Mouse (Mus musculus) left cerebral cortex, adult 2 months (tissue): ENCODE data around the gene Gm13278. TPM values are rescaled to one million over a fixed set of nuclear protein-coding genes. Genes with fewer than 3 reads are reported as not detected.
A peak's percentile ranks its signal among the peaks of the same experiment; 100 is the strongest.
"Not testable (repeated sequence)": the region's sequence is repeated elsewhere in the genome, so short reads cannot be mapped to it uniquely, and the experiment has no call there.

Experiments
- DNase-seq, 2 experiments: peaks; one replicate each; pipeline ENCODE4 v3.0.0; 2021 to 2022; ENCODE audit warnings: low spot score in 2 of 2, mixed read lengths in 1 of 2; ENCODE audit errors: extremely low spot score in 1 of 2
- H3K27ac ChIP-seq: fragments of 200-600 bp; 2 replicates; pipeline ENCODE4 v1.8.1; 2022
- H3K4me3 ChIP-seq: fragments of 200-600 bp; 2 replicates; pipeline ENCODE4 v1.8.1; 2022
- CTCF ChIP-seq: fragments of 200-600 bp; IDR thresholded peaks from 2 replicates; pipeline ENCODE4 v1.8.1; 2022; ENCODE audit warnings: antibody characterized with exemption, mild to moderate bottlenecking, moderate library complexity
- intact Hi-C: fragments of 180-260 bp; cut with DNase I; formaldehyde crosslinking; loops from one replicate; pipeline ENCODE4 v1.15.1; 2025
- long read RNA-seq, 2 experiments: library from polyadenylated mRNA; stranded (forward); transcript quantifications; one replicate each; pipeline ENCODE4 v2.0.0; 2021; ENCODE audit warnings: borderline mapping rate in 2 of 2
- total RNA-seq, 2 experiments: library from RNA; stranded (reverse); gene quantifications; 2 replicates each; pipeline ENCODE4 v1.2.3; 2021

Gene Gm13278
- not detected for total RNA-seq
- long read RNA-seq, experiment 1: 0 reads
- long read RNA-seq, experiment 2: 0 reads

DNA sequence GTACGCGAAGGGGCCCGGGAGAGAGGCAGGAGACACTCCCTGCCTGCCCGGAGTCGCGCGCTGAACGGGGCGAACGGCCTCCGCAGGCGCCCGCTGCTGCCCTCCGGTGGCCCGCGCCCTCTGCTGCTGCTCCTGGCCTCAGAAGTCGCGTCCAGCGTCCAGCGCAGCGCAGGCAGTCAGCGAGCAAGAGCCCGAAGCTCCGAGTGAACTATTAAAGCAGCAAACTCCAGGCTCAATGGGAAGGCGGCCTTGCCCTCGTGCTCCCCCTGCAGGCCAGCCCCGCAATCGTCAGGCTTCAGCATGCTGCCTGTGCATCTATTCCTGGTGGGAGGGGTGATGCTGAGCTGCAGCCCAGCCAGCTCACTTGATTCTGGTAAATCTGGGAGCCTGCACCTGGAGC is at the start of gene Gm13278:
Gm13278 (plus strand) TSS at position 301 of the 400 bp plus-strand sequence.
- H3K27ac ChIP-seq, intact Hi-C loops, DNase-seq, H3K4me3 ChIP-seq: not testable (repeated sequence)

DNA sequence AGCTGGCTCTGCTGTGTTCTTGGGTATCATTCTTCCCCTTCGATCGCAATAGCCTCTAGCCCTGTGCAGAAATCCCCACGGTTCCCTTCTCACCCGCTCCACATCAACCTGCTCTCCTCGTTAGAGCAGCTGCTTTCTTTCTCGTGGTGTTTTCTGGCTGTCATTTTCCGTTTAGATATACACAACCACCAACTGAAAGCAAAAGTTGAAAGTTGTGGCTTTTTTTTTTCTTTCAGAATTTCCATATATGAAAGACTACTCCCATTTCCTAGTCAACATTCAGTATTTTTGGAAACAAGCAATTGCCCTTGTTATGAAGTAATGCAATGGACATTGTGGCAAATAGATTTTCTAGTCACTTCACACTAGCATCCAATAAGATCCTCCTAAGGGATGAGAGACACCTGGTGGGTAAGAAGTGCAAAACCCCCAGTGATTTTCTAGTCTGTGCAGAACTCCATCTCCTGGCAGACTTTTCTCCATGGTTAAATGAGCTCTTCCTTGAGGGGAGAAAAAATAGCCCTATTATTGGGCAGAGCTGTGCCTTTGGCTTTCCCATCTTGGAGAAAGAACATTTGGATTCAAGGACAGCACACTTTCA is 48.5 kb upstream of the Gm13278 start:
- intact Hi-C loops: no loop called here
- no peak for DNase-seq

DNA sequence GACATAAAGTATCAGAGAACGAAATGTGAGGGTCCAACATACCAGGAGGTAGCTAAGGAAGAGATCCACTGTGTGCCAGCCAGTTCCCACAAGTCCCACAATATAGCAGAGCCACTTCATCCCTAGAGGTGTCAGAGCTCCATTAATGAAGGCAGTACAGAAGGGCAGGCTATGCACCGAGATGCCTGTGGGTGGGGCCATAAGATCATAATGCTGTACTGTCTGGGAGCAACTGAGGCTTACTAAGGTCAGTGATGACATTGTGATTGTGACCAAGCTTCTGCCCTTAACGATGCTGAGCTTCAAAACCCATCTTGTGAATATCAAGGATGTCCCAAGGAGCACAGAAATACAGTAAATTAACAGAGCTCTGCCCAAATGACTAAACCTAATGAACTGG is 47.1 kb upstream of the Gm13278 start:
- intact Hi-C loops: no loop called here
- TF ChIP-seq CTCF: no peak
- Histone ChIP-seq H3K4me3 (no peak overlapping the region), H3K27ac (no peak overlapping the region)
- no peak for DNase-seq

More for the DNA sequence above, 48.5 kb upstream of the Gm13278 start:
- Histone ChIP-seq H3K4me3 (no peak overlapping the region), H3K27ac (no peak overlapping the region)
- TF ChIP-seq CTCF: peak; percentile 23

DNA sequence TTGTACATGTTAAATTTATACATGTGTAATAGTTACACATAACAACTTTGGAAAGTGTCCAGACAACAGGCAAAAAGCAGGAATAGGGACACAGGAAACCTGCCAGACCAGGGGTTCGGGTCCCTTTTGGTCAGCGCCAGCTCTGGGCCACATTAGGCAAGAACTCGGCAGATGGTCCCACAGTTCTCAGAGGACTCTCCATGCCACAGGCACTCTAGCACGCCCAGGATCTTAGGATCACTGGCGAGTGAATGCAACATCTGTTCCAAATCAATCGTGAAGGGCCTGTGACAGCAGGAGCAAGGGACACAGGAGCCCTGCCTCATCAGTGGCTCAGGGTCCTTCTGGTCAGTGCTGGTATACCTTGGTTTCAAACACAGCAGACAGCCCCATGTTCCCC is 41.4 kb upstream of the Gm13278 start:
- H3K27ac ChIP-seq: no peak overlapping the region
- intact Hi-C loops: no loop called here
- DNase-seq: no peak
- no peak for TF ChIP-seq CTCF
- no peak overlapping the region for H3K4me3 ChIP-seq

DNA sequence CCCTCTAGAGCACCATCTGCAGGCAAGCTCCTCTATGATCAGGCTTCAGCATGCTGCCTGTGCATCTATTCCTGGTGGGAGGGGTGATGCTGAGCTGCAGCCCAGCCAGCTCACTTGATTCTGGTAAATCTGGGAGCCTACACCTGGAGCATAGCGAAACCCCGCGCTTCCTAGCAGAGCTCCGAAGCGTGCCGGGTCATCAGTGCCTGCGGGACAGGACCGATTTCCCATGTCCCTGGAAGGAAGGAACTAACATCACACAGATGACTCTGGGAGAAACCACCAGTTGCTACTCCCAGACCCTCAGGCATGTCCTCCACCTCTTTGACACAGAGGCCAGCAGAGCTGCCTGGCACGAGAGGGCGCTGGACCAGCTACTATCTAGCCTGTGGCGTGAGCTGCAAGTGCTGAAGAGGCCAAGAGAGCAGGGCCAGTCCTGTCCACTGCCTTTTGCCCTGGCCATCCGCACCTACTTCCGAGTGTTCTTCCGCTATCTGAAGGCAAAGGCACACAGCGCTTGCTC is 36.5 kb upstream of the Gm13278 start, which contains the start of gene Gm13271:
Gm13271 (plus strand) TSS at position 51 of the 523 bp plus-strand sequence.
- DNase-seq: peak; percentile 72 to 76
- intact Hi-C loops, H3K4me3 ChIP-seq, H3K27ac ChIP-seq: not testable (repeated sequence)
- peak; percentile 24 for TF ChIP-seq CTCF

DNA sequence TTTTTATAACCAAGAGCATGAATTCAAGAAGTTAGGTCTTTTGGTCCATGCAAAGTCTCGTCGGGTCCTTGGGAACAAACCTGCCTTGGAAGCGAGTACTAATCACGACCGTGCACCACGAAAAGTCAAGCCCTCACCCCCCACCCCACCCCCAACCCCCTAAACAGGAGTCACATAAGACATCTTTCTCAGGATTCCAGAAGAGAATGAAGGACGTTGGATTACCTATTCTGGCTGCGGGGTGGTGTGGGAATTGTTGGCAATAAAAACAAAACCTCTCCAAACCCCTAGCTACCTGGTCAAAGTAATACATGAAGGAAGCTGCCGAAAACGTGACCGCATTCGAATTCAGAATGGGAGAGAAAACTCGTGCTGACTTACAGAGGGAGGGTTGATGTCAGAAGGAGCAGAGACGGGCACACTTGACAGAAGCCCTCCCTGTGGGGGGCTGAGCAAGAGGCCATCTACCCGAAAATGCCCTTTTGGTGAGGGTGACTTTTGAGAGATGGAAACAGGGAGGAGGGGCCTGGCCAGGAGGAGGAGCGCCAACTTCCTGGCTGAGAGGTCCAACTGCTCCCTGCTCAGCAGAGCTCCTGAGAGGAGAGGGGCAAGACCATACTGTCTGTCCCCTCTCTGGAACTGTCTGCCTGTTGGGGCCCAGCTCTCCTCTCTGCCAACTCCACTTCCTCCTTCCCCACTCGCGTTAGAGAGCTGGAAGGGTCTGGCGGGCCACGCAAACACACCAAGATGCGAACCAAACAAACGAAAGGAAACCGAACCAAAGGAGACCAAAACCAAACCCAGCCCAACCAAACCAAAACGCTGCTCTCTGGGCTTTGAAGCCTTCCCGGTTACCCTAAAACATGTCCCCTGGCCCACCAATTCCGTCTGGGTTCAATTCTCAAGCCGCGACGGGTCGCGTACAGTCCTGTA is 34.5 kb upstream of the Gm13278 start:
- Histone ChIP-seq H3K27ac (0 out of 2 replicates have a peak overlapping the region, but pooled peaks have one; percentile 37), H3K4me3 (peak overlapping the region; percentile 42)
- intact Hi-C loops: not testable (repeated sequence)

DNA sequence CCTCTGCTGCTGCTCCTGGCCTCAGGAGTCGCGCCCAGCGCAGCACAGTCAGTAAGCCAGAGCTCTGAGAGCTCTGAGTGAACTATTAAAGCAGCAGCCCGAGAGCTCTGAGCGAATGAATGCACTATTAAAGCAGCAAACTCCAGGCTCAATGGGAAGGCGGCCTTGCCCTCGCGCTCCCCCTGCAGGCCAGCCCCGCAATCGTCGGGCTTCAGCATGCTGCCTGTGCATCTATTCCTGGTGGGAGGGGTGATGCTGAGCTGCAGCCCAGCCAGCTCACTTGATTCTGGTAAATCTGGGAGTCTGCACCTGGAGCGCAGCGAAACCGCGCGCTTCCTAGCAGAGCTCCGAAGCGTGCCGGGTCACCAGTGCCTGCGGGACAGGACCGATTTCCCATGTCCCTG is 33.7 kb upstream of the Gm13278 start:
- TF ChIP-seq CTCF: peak; percentile 66
- intact Hi-C loops, H3K27ac ChIP-seq: not testable (repeated sequence)
- peak overlapping the region; percentile 42 for H3K4me3 ChIP-seq
- peak; percentile 90 to 92 for DNase-seq

More for the DNA sequence above, 34.5 kb upstream of the Gm13278 start:
- DNase-seq: not testable (repeated sequence)

DNA sequence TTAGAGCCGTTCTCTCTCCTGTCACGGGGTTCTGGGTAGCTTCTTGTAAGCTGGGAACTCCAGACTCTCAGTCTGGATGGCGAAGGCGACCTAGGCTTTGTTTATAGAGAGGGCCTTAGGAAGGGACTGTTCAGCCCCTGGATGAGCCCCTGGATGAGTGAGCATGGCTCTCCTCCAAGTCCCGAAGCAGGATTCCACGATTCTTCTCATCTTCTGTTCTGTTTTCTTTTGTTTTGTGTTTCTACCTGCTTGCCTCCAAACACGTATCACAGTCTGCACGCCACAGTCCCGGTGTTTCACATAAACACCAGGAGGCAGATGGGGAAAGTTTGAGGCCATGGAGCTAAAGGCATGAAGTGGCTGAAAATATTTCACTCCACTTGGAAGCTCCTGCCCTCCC is 32.6 kb upstream of the Gm13278 start:
- H3K27ac ChIP-seq, H3K4me3 ChIP-seq, intact Hi-C loops, DNase-seq: not testable (repeated sequence)

DNA sequence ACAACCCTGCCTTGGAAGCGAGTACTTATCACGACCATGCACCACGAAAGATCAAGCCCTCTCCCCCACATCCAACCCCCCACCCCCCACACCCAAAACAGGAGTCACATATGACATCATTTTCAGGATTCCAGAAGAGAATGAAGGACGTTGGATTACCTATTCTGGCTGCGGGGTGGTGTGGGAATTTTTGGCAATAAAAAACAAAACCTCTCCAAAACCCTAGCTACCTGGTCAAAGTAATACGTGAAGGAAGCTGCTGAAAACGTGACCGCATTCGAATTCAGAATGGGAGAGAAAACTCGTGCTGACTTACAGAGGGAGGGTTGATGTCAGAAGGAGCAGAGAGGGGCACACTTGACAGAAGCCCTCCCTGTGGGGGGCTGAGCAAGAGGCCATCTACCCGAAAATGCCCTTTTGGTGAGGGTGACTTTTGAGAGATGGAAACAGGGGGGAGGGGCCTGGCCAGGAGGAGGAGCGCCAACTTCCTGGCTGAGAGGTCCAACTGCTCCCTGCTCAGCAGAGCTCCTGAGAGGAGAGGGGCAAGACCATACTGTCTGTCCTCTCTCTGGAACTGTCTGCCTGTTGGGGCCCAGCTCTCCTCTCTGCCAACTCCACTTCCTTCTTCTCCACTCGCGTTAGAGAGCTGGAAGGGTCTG is 31.6 kb upstream of the Gm13278 start, which contains the start of gene Gm13283:
Gm13283 (plus strand) TSS at position 510 of the 659 bp plus-strand sequence.
- H3K4me3 ChIP-seq: peak within 1 kb of the TSS; percentile 19; the same call in 1 of the 2 replicates
- H3K27ac ChIP-seq, intact Hi-C loops: not testable (repeated sequence)
- peak in 1 of 2 experiments; percentile 23 for DNase-seq

DNA sequence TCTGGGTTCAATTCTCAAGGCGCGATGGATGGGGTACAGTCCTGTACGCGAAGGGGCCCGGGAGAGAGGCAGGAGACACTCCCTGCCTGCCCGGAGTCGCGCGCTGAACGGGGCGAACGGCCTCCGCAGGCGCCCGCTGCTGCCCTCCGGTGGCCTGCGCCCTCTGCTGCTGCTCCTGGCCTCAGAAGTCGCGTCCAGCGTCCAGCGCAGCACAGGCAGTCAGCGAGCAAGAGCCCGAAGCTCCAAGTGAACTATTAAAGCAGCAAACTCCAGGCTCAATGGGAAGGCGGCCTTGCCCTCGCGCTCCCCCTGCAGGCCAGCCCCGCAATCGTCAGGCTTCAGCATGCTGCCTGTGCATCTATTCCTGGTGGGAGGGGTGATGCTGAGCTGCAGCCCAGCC is 30.9 kb upstream of the Gm13278 start:
- peak in 1 of 2 experiments; percentile 51 for DNase-seq

DNA sequence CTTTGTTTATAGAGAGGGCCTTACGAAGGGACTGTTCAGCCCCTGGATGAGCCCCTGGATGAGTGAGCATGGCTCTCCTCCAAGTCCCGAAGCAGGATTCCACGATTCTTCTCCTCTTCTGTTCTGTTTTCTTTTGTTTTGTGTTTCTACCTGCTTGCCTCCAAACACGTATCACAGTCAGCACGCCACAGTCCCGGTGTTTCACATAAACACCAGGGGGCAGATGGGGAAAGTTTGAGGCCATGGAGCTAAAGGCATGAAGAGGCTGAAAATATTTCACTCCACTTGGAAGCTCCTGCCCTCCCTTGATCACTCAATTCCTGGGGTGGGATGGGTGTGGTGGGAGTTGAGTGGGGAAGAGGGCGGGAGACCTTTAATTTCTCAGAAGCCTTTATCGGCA is 29.6 kb upstream of the Gm13278 start:
- TF ChIP-seq CTCF: peak; percentile 12
- peak; percentile 69 to 72 for DNase-seq
- intact Hi-C loops, H3K4me3 ChIP-seq, H3K27ac ChIP-seq: not testable (repeated sequence)

More for the DNA sequence above, 30.9 kb upstream of the Gm13278 start:
- intact Hi-C loops, H3K27ac ChIP-seq: not testable (repeated sequence)
- peak overlapping the region; percentile 19; the same call in 1 of the 2 replicates for H3K4me3 ChIP-seq
- peak; percentile 54 for TF ChIP-seq CTCF

DNA sequence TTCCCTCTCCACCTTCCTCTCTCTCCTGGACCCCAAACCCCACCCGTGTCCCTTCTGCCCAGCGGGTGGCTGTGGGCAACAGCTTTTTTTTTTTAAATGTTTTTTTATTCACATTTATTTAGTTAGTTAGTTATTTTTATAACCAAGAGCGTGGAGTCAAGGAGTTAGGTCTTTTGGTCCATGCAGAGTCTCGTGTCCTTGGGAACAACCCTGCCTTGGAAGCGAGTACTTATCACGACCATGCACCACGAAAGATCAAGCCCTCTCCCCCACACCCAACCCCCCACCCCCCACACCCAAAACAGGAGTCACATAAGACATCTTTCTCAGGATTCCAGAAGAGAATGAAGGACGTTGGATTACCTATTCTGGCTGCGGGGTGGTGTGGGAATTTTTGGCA is 29.0 kb upstream of the Gm13278 start:
- intact Hi-C loops, H3K27ac ChIP-seq, DNase-seq: not testable (repeated sequence)

More for the DNA sequence above, 29.0 kb upstream of the Gm13278 start:
- not testable (repeated sequence) for H3K4me3 ChIP-seq
